Mouse (Mus musculus): ENCODE data around the gene Tmem107. TPM values are rescaled to one million over a fixed set of nuclear protein-coding genes. Genes with fewer than 3 reads are reported as not detected.

Gene Tmem107
- polyA plus RNA-seq, 1 experiment from 2014 or later, result 60.8 TPM

GRCm38 (mm10) chr11:69098762-69099091 is 28.1 kb downstream of the Tmem107 start:
- Histone ChIP-seq H3K4me3 (replicated peaks) (peak overlapping the region; percentile 61), H3K4me1 (peaks cover 66% of the 10 kb centered on the region)

GRCm38 (mm10) chr11:69099177-69099914 is 28.7 kb downstream of the Tmem107 start:
- WGBS, result under 1% methylated on average over 22 of the region's 22 CpGs
- peak overlapping the region; percentile 61 for H3K4me3 ChIP-seq (replicated peaks)
- H3K9ac ChIP-seq, result peak overlapping the region; percentile 66
- peaks cover 38% of the 10 kb centered on the region for H3K36me3 ChIP-seq
- no peak for ATAC-seq (replicated peaks; ENCODE audit: low FRiP score)
- H3K27me3 ChIP-seq, result no peaks in the 10 kb centered on the region
- H3K4me2 ChIP-seq, result peak overlapping the region; percentile 96
- peaks cover 61% of the 10 kb centered on the region for H3K4me1 ChIP-seq
- H3K27ac ChIP-seq, result peak overlapping the region; percentile 95
- no peaks in the 10 kb centered on the region for H3K9me3 ChIP-seq (replicated peaks)

More at GRCm38 (mm10) chr11:69098762-69099091, 28.1 kb downstream of the Tmem107 start:
- ATAC-seq (replicated peaks; ENCODE audit: low FRiP score), result peak; percentile 15
- Histone ChIP-seq H3K27ac (peak overlapping the region; percentile 95), H3K27me3 (no peaks in the 10 kb centered on the region), H3K4me2 (peak overlapping the region; percentile 96), H3K36me3 (peaks cover 32% of the 10 kb centered on the region), H3K9me3 (replicated peaks) (no peaks in the 10 kb centered on the region), H3K9ac (peak overlapping the region; percentile 66)
- WGBS, result under 1% methylated on average over 18 of the region's 19 CpGs

- peak overlapping the region; percentile 95 for H3K27ac ChIP-seq
- H3K4me2 ChIP-seq, result peak overlapping the region; percentile 96
- peak overlapping the region; percentile 61 for H3K4me3 ChIP-seq (replicated peaks)
- H3K4me1 ChIP-seq, result peaks cover 58% of the 10 kb centered on the region
- H3K9ac ChIP-seq, result peak overlapping the region; percentile 66
- peak; percentile 38 for ATAC-seq (replicated peaks; ENCODE audit: low FRiP score)
- no peaks in the 10 kb centered on the region for H3K27me3 ChIP-seq
- 1% methylated on average over 23 of the region's 23 CpGs for WGBS
- H3K36me3 ChIP-seq, result peaks cover 44% of the 10 kb centered on the region
- H3K9me3 ChIP-seq (replicated peaks), result no peaks in the 10 kb centered on the region
Measured at GRCm38 (mm10) chr11:69099915-69100345, 29.3 kb downstream of the Tmem107 start.

DNA sequence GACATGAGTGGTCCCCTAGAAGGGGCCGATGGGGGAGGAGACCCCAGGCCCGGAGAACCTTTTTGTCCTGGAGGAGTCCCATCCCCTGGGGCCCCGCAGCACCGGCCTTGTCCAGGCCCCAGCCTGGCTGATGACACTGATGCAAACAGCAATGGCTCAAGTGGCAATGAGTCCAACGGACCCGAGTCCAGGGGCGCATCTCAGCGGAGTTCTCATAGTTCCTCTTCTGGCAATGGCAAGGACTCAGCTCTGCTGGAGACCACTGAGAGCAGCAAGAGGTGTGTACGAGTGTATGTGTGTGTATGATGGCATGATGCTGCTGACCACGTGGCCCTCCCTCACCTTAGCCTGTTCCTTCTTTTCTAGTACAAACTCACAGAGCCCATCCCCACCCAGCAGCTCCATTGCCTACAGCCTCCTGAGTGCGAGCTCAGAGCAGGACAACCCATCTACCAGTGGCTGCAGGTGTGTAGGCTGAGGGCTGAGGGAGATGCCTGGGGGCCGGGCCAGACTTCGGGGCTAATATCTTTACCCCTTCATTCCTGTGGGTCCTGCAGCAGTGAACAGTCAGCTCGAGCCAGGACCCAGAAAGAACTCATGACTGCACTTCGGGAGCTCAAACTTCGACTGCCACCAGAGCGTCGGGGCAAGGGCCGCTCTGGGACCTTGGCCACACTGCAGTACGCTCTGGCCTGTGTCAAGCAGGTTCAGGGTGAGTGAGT is 30.2 kb downstream of the Tmem107 start:
- Histone ChIP-seq H3K4me1 (peaks cover 52% of the 10 kb centered on the region), H3K27me3 (no peaks in the 10 kb centered on the region), H3K4me3 (replicated peaks) (peak overlapping the region; percentile 61), H3K9me3 (replicated peaks) (no peaks in the 10 kb centered on the region), H3K4me2 (peak overlapping the region; percentile 96), H3K36me3 (peaks cover 52% of the 10 kb centered on the region), H3K27ac (peak overlapping the region; percentile 95; the same call in 1 of the 2 replicates), H3K9ac (peak overlapping the region; percentile 66; the same call in 1 of the 2 replicates)
- WGBS, result 91% methylated on average over 20 of the region's 20 CpGs
- no peak for ATAC-seq (replicated peaks; ENCODE audit: low FRiP score)

DNA sequence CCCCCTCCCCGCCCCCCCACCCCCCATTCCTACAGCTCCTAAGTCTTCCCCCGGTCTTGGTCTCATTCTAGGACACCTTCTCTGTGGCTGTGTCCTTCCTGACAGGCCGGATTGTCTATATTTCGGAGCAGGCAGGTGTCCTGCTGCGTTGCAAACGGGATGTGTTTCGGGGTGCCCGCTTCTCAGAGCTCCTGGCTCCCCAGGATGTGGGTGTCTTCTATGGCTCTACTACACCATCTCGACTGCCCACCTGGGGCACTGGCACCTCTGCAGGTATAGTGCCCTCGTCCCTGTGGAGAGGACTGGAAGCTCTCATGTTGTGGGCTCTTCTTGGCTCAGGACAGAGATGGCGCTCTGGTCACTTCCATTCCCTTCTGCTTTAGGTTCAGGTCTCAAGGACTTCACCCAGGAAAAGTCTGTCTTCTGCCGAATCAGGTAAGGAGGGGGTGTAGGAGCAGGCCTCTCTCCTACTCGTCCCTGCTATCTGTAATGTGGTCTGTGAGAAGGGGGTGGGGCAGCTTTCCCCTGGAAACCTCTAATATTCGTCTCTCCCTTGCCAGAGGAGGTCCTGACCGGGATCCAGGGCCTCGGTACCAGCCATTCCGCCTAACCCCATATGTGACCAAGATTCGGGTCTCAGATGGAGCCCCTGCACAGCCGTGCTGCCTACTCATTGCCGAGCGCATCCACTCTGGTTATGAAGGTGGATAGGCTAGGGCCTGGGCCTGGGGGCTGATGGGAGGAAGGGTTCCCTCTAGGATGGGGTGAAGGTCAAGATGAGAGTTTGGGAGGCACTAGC is 31.2 kb downstream of the Tmem107 start:
- H3K4me2 ChIP-seq, result no peak overlapping the region
- 89% methylated on average over 21 of the region's 21 CpGs for WGBS

GRCm38 (mm10) chr11:69102403-69102725 is 31.8 kb downstream of the Tmem107 start:
- Histone ChIP-seq H3K4me2 (no peak overlapping the region), H3K4me1 (peaks cover 36% of the 10 kb centered on the region), H3K9ac (no peak overlapping the region), H3K4me3 (replicated peaks) (no peak overlapping the region), H3K27ac (no peak overlapping the region), H3K9me3 (replicated peaks) (no peaks in the 10 kb centered on the region), H3K36me3 (peaks cover 68% of the 10 kb centered on the region), H3K27me3 (no peaks in the 10 kb centered on the region)
- ATAC-seq (replicated peaks; ENCODE audit: low FRiP score), result no peak
- WGBS, result 95% methylated on average over 7 of the region's 7 CpGs

More for the DNA sequence above, 31.2 kb downstream of the Tmem107 start:
- Histone ChIP-seq H3K9me3 (replicated peaks) (no peaks in the 10 kb centered on the region), H3K9ac (no peak overlapping the region), H3K4me3 (replicated peaks) (no peak overlapping the region), H3K4me1 (peaks cover 42% of the 10 kb centered on the region), H3K27ac (no peak overlapping the region), H3K27me3 (no peaks in the 10 kb centered on the region), H3K36me3 (peaks cover 62% of the 10 kb centered on the region)
- no peak for ATAC-seq (replicated peaks; ENCODE audit: low FRiP score)

DNA sequence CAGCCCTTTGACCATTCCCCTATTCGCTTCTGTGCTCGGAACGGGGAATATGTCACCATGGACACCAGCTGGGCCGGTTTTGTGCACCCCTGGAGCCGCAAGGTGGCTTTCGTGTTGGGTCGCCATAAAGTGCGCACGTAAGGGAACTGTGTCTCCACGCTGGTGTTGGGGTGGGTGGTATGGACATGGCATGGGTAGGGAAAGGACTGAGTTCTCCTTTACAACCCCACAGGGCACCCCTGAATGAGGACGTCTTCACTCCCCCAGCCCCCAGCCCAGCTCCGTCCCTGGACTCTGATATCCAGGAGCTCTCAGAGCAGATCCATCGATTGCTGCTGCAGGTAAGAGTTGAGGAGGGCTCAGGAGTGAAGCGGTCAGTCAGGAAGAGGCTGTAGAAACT is 32.5 kb downstream of the Tmem107 start:
- no peak overlapping the region for H3K4me2 ChIP-seq
- H3K27me3 ChIP-seq, result no peaks in the 10 kb centered on the region
- H3K4me3 ChIP-seq (replicated peaks), result no peak overlapping the region
- 95% methylated on average over 14 of the region's 14 CpGs for WGBS
- ATAC-seq (replicated peaks; ENCODE audit: low FRiP score), result no peak
- peaks cover 28% of the 10 kb centered on the region for H3K4me1 ChIP-seq
- no peaks in the 10 kb centered on the region for H3K9me3 ChIP-seq (replicated peaks)
- H3K36me3 ChIP-seq, result peaks cover 76% of the 10 kb centered on the region
- no peak overlapping the region for H3K9ac ChIP-seq
- no peak overlapping the region for H3K27ac ChIP-seq

DNA sequence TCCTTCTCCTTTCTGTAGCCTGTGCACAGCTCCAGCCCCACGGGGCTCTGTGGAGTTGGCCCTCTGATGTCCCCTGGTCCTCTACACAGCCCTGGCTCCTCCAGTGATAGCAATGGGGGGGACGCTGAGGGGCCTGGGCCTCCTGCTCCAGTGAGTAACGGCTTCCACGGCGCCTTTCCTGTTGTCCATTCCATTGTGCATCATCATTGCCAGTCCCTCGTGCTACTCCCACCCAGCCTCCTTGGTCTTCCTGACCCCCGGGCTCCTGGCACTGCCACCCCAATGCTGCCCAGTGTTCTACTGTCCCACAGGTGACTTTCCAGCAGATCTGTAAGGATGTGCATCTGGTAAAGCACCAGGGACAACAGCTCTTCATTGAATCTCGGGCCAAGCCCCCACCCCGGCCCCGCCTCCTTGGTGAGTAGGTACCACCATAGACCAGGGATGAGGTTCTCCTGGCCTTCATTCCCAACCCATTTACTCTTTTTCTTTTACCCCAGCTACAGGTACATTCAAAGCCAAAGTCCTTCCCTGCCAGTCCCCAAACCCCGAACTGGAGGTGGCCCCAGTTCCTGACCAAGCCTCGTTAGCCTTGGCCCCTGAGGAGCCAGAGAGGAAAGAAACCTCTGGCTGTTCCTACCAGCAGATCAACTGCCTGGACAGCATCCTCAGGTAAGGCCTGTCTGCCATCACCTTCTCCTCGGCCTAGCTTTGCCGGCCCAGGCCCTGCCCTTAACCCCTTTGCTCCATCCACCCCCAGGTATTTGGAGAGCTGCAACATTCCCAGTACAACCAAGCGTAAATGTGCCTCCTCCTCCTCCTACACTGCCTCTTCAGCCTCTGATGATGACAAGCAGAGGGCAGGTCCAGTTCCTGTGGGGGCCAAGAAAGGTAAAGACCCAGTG is 33.2 kb downstream of the Tmem107 start:
- H3K36me3 ChIP-seq, result peaks cover 82% of the 10 kb centered on the region
- 87% methylated on average over 15 of the region's 15 CpGs for WGBS
- no peak overlapping the region for H3K9ac ChIP-seq
- H3K9me3 ChIP-seq (replicated peaks), result no peaks in the 10 kb centered on the region
- H3K4me2 ChIP-seq, result no peak overlapping the region
- ATAC-seq (replicated peaks; ENCODE audit: low FRiP score), result no peak
- H3K4me3 ChIP-seq (replicated peaks), result no peak overlapping the region
- no peak overlapping the region for H3K27ac ChIP-seq
- H3K27me3 ChIP-seq, result no peaks in the 10 kb centered on the region
- H3K4me1 ChIP-seq, result peaks cover 22% of the 10 kb centered on the region

- no peaks in the 10 kb centered on the region for H3K9me3 ChIP-seq (replicated peaks)
- 87% methylated on average over 14 of the region's 14 CpGs for WGBS
- H3K4me3 ChIP-seq (replicated peaks), result no peak overlapping the region
- ATAC-seq (replicated peaks; ENCODE audit: low FRiP score), result no peak
- no peaks in the 10 kb centered on the region for H3K27me3 ChIP-seq
- H3K4me2 ChIP-seq, result no peak overlapping the region
- no peak overlapping the region for H3K27ac ChIP-seq
- no peak overlapping the region for H3K9ac ChIP-seq
- peaks cover 16% of the 10 kb centered on the region for H3K4me1 ChIP-seq
- peaks cover 89% of the 10 kb centered on the region for H3K36me3 ChIP-seq
Measured at GRCm38 (mm10) chr11:69104487-69104886, 33.9 kb downstream of the Tmem107 start.

- no peak overlapping the region for H3K4me3 ChIP-seq (replicated peaks)
- WGBS, result 83% methylated on average over 6 of the region's 6 CpGs
- peaks cover 15% of the 10 kb centered on the region for H3K4me1 ChIP-seq
- H3K9me3 ChIP-seq (replicated peaks), result no peaks in the 10 kb centered on the region
- H3K36me3 ChIP-seq, result peaks cover 91% of the 10 kb centered on the region
- no peak overlapping the region for H3K27ac ChIP-seq
- H3K27me3 ChIP-seq, result no peaks in the 10 kb centered on the region
- no peak overlapping the region for H3K9ac ChIP-seq
- no peak for ATAC-seq (replicated peaks; ENCODE audit: low FRiP score)
- no peak overlapping the region for H3K4me2 ChIP-seq
Measured at GRCm38 (mm10) chr11:69105227-69105626, 34.6 kb downstream of the Tmem107 start.

DNA sequence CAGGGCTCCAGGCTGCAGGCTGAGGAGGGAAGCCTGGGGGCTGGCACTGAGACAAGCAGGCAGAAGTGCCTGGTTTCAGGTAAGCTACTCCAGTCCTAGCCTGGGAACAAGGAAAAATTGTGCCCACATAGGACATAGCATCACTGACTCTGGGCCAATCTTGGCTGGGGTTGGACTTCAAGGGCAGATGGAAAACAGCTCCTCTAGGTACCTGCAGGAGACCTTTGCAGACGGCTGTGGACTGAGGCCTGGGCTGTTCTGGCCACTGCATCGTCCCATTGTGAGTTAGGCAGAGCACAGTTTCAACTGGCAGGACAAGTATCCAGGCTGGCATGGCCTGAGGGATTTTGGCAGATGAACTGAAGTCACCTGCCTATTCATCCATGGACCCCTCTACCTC is 35.2 kb downstream of the Tmem107 start:
- H3K27ac ChIP-seq, result no peak overlapping the region
- H3K4me1 ChIP-seq, result peaks cover 9% of the 10 kb centered on the region
- H3K9me3 ChIP-seq (replicated peaks), result no peaks in the 10 kb centered on the region
- whole genome bisulfite sequencing, result 93% methylated on average over 2 of the region's 2 CpGs
- H3K36me3 ChIP-seq, result peaks cover 89% of the 10 kb centered on the region
- no peak overlapping the region for H3K9ac ChIP-seq
- no peaks in the 10 kb centered on the region for H3K27me3 ChIP-seq
- no peak overlapping the region for H3K4me3 ChIP-seq (replicated peaks)
- H3K4me2 ChIP-seq, result no peak overlapping the region
- ATAC-seq (replicated peaks; ENCODE audit: low FRiP score), result no peak
